In the genomic region with DNA sequence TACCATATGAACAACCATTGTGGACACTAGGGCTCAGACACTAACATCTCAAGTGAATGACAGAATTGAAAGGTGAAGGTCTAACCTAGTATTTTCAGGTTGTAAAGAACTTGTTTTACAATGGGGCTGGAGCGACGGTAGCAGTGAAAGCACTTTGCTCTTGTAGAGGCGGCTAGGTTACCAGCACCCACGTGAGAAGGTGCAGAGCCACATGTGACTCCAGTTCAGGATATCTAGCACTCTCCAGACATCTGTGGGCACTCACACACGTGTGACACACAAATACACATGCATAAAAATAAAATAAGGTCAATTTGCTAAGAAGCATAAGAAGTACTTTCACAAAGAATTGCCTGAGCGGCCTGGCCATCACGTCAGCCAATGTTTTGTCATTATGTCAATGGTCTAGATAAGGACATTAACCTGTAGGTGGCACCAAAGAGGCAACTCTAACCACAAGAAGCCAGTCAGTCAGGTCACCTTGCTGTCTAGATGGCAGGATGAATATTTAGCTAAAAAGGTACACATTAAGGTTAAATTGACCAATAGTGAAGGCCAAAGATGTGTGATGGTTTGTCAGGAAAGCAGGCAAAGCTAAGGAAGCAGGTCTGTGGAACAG, we compare ENCODE assay signal across 8 mouse cellular contexts.
DNase-seq lines count a peak whose midpoint lies in the region; TF ChIP-seq lines count a peak whose summit lies in the region.

No protein-coding gene starts in this region.

- DNase-seq in heart, adult 2 months = peak in 1 of 2 experiments; percentile 39
- no peak for DNase-seq in heart, embryonic 10.5 days (ENCODE audit: low spot score)
- peak; percentile 22 to 60 for DNase-seq in CD8-positive naive resting alpha-beta T cell, adult 2 months (ENCODE audit: low read depth in 2 of 2, low spot score in 2 of 2)
- peak; percentile 90 for DNase-seq in brain, adult 2 months (ENCODE audit: low read depth, low spot score)
- DNase-seq in fat pad, adult 2 months (ENCODE audit: extremely low read depth, low read depth, low spot score) = peak; percentile 14
- peak; percentile 50 to 70 for DNase-seq in kidney, postnatal 25 days
- peak; percentile 94 for DNase-seq in lung, postnatal 36 days
- DNase-seq in thymus, postnatal 4 days = peak; percentile 42

- no peak overlapping the region for H3K27ac ChIP-seq in heart, adult 2 months
- H3K27ac ChIP-seq in heart, embryonic 10.5 days = no peak overlapping the region

- TF ChIP-seq POLR2A in heart, adult 2 months (IDR thresholded peaks at IDR 0.05; ENCODE audit: insufficient read depth, low read depth, low read length) = no peak

- H3K79me2 ChIP-seq in heart, adult 2 months (replicated peaks; ENCODE audit: control insufficient read depth, insufficient read depth, low read length) = no peaks in the 10 kb centered on the region; the same call in none of the 2 replicates

- H3K4me1 ChIP-seq in heart, adult 2 months (ENCODE audit: control insufficient read depth, insufficient read depth, low read length) = no peaks in the 10 kb centered on the region; the same call in 1 of the 2 replicates
- H3K4me1 ChIP-seq in heart, embryonic 10.5 days = peaks cover 16% of the 10 kb centered on the region

- 48% methylated on average over 7 of the region's 7 CpGs for WGBS in heart, adult 2 months
- 53% methylated on average over 7 of the region's 7 CpGs for WGBS in heart, embryonic 10.5 days

- H3K27me3 ChIP-seq in heart, adult 2 months (ENCODE audit: control insufficient read depth, insufficient read depth, low read length) = no peaks in the 10 kb centered on the region
- no peaks in the 10 kb centered on the region for H3K27me3 ChIP-seq in heart, embryonic 10.5 days (ENCODE audit: insufficient read depth, poor library complexity, severe bottlenecking)

- intact Hi-C loops in heart, adult 2 months (cut with DNase I) = loop anchor here (2.0 to 5.0 kb wide), 2 partner anchors 77 to 152 kb away; a partner anchor contains a TSS

- no peak for TF ChIP-seq EP300 in heart, adult 2 months (IDR thresholded peaks at IDR 0.05; ENCODE audit: insufficient read depth, low read depth, low read length)

- H3K9ac ChIP-seq in heart, adult 2 months (ENCODE audit: low read depth, low read length) = no peak overlapping the region

- no peak overlapping the region for H3K4me3 ChIP-seq in heart, adult 2 months
- H3K4me3 ChIP-seq in heart, embryonic 10.5 days = no peak overlapping the region

- TF ChIP-seq CTCF in heart, adult 2 months (IDR thresholded peaks at IDR 0.05) = peak; percentile 80

- no peaks in the 10 kb centered on the region for H3K9me3 ChIP-seq in heart, embryonic 10.5 days

- H3K36me3 ChIP-seq in heart, adult 2 months (ENCODE audit: control insufficient read depth, insufficient read depth, low read length) = no peaks in the 10 kb centered on the region; the same call in 1 of the 2 replicates
- no peaks in the 10 kb centered on the region for H3K36me3 ChIP-seq in heart, embryonic 10.5 days
